Mouse (Mus musculus): Measurements from ENCODE around the gene Ncln.

The Ncln gene

DNA sequence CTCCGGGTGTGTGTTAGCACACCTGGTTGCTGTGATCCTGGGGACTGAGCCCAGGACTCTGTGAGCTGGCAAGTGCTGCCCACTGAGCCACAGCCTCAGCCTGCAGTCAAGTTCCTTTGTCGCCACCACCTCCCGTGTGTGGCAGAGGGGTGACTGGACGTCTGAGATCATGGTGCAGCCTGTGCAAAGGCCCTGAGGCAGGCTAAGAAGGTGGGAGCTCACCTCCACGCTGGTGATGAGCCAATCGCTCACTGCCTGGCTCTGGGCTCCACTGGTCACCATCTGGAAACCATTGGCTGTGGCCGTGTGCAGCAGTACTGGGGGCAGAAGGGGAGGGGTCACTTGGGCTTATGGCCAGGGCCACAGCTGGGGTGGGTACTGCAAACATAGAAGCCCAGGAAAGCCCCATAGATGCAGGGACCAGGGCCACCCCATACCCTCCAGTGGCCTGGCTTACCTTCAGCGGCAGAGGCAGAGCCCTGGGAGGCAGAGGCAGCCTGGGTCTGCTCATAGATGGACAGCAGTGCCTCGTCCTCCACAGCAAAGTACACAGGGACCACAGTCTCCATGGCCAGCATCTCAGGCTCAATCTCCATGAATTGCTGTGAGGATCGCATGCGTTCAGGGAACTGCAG is 3.5 kb downstream of the Ncln start:
- CTCF ChIA-PET: no interaction called here

DNA sequence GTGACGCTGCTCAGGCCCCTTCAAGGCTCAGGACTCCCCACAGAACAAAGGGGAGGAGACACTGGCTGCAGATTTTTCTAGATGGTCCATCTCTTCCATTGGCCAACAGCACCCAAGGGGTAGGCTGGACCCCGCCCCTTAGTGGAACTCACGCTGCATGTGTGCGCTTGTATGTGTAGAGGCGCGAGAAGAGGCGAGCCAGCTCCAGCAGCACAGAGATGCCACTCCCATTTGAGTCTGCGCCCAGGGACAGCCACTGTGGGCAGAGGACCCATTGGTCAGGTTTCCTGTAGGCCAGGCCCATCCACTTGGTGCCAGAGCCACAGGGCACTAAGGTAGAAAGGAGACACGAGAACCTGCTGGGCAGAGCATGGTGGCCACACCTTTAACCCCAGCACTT is 5.2 kb downstream of the Ncln start:
- CTCF ChIA-PET: interaction anchor here (0.6 kb wide), 1 partner anchor 13 kb away, joined by 5 read pairs; no protein-coding TSS in a partner anchor

GRCm38 (mm10) chr10:81489941-81490340 is 6.3 kb downstream of the Ncln start:
- CTCF ChIA-PET: interaction anchor here (0.6 to 0.7 kb wide), 2 partner anchors 8 to 294 kb away, joined by 3 read pairs; no protein-coding TSS in a partner anchor

- CTCF ChIA-PET: no interaction called here
Measured at GRCm38 (mm10) chr10:81488081-81488480, 8.1 kb downstream of the Ncln start.

- CTCF ChIA-PET: interaction anchor here (1.1 kb wide), 1 partner anchor 9 kb away, joined by 3 read pairs; the partner anchor contains the start of gene Ncln
Measured at GRCm38 (mm10) chr10:81486496-81486895, 9.7 kb downstream of the Ncln start.

DNA sequence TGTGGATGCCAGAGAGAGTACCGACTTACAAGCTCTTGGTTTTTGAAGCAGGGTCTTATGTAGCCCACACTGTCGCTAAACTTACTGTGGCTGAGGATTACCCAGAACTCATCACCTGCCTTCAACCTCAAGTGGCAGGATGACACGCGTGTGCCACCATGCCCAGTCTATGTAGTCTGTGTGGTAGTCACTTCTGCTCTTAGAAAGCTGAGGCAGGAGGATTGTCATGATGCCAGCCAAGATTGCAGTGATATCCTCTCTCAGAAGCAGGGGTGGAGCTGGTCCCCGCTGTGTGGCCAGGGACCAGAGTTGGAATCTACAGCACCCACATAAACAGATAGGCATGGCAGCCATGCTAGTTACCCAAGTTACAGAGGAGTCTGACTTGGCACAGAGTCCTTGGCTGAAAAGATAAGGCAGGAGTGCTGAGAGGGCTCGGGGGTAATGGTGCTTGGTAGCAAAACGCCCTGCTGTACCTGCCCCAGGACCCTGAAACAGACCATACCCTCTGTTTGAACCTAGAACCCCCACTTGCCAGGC is 10.6 kb downstream of the Ncln start:
- CTCF ChIA-PET: interaction anchor here (0.5 to 1.1 kb wide), 3 partner anchors 10 to 140 kb away, joined by 3 to 5 read pairs (median 4); partner anchors contain the start of gene Ncln

DNA sequence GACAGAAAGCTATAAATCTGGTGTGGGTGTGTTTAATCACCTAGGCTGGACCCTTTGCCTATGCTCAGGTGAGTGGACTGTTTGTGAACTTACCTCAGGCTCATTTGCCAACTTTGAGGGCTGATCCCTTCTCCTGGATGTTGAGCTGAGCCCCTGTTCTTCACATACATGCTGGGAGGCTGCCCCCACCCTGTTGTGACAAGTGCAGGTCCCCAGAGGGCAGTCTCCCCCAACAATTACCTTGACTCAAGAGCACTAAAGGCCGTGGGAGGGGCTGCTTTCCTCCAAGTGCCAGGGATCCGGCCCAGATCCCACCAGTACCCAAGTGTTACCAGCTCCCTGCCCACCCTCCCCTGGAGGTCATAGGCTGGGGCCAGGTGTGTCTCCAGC is 11.1 kb downstream of the Ncln start:
- CTCF ChIA-PET: interaction anchor here (0.5 to 1.1 kb wide), 2 partner anchors 66 to 139 kb away, joined by 4 to 5 read pairs; no protein-coding TSS in a partner anchor

DNA sequence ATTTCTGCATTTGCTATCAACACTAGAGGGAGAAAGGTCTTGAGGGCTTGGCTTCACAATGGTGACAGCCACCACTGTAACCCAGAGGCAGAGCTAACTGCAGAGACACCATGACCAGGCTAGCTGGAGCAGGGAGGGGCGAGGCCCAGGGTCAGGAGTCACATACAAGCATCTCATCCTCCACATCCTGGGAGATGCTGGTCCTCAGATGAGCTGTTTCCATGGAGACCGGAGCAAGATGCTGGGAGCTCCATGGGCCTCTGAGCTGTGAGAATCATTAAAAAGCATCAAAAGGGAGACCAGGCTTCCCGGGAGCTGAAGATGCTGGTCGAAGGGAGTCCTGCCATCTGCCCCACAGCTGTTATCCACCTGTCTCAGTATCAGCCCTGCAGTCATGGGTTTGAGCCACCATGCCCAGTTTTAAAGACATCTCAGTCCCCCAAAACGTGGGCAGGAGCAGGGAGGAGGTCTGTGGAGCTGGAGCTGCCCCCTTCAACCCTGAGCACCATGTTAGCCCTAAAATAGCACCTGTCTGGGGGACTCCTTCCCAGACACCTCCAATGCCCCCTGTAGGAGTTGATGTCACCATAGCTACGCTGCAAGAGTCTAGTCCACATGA is 11.6 kb downstream of the Ncln start:
- CTCF ChIA-PET: interaction anchor here (0.5 to 1.1 kb wide), 2 partner anchors 66 to 139 kb away, joined by 4 to 5 read pairs; no protein-coding TSS in a partner anchor

DNA sequence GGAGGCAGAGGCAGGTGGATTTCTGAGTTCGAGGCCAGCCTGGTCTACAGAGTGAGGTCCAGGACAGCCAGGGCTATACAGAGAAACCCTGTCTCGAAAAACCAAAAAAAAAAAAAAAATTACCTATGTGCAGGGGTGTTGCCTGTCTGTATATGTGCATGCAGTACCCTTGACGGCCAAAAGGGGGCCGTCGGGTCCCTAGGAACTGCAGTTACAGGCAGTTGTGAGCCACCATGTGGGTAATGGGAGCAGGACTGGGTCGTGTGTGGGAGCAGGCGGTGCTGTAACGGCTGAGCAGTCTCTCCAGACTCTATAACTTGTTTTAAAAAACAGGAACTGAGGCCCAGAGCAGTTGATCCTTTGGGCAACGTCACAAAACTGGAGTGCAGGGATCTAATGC is 12.2 kb downstream of the Ncln start:
- CTCF ChIA-PET: no interaction called here

DNA sequence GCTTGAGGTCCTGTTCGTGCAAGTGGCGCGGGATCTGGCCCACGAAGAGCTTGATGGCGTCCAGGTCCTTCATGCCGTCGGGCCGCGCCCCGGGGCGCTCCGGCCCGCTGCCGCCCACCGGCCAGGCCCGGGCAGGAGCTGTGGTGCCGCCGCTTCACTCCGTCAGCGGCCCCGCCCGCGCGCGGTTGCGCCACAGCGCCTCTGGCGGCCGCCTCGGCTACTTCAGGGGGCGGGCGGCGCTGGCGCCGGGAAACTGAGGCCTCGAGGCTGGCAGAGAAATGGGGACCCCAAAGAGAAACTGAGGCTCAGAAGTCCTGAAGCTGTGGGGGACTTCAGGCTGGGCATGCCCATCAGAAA is 13.7 kb downstream of the Ncln start, which contains the start of gene Celf5:
TSS of gene Celf5 (minus strand) at position 177 of the 357 bp plus-strand sequence.
- CTCF ChIA-PET: no interaction called here

GRCm38 (mm10) chr10:81481605-81482532 is 14.3 kb downstream of the Ncln start:
- CTCF ChIA-PET: interaction anchor here (0.6 to 0.7 kb wide), 2 partner anchors 68 to 141 kb away, joined by 3 to 9 read pairs; no protein-coding TSS in a partner anchor

- CTCF ChIA-PET: no interaction called here
Measured at GRCm38 (mm10) chr10:81474461-81474860, 21.7 kb downstream of the Ncln start.

DNA sequence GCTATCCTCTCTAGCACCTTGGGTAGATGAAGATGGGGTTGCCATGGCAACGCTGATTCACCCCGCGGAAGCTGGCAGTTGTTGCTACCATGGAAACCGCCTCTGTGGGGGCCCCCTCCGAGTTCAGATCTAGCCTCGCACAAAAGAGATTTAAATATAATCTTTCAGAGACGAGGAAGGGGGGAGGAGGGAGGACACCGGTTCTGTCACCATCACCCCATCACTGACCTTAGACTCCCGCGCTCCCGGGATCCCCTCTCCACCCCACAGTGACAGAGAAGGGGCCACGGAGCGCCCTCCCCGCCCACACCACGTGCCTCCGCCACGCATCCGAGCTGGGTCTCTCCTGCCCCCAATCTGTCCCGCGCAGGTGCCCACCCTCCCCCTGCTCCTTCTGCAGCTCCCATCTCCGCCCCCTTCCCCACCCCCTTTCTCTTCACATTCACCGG is 23.2 kb downstream of the Ncln start:
- CTCF ChIA-PET: no interaction called here

DNA sequence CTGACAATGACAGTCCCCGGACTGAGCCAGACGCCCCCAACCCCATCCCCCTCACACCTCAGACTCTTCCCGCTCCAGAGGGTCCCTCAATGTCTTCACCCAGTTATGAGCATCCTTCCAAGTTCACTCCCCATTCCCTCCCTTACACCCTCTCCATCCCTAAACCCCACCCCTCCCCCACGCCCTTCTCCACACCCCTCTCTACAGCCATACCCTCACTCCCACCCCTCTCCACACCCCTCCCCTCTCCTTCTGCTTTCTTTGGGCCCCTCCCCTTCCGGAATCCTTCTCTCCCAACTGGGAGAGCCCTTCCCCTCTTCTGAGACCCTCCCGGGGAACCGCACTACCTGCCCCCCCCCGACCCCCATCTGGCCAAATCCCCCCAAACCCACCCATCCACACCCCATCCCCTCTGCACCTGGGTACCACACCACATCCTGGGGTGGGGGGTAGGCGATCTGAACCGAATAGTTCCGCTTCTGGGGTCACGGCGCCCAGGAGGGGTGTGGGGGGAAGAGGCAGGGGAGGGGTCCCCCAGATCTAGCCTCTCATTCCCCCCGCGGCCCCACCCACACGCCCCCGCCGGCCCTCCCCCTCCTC is 23.7 kb downstream of the Ncln start:
- CTCF ChIA-PET: no interaction called here

GRCm38 (mm10) chr10:81470454-81470853 is 25.7 kb downstream of the Ncln start:
- CTCF ChIA-PET: interaction anchor here (0.7 kb wide), 1 partner anchor 96 kb away, joined by 3 read pairs; no protein-coding TSS in a partner anchor

- CTCF ChIA-PET: no interaction called here
Measured at GRCm38 (mm10) chr10:81469253-81469652, 26.9 kb downstream of the Ncln start.

- CTCF ChIA-PET: no interaction called here
Measured at GRCm38 (mm10) chr10:81467670-81468235, 28.4 kb downstream of the Ncln start.

DNA sequence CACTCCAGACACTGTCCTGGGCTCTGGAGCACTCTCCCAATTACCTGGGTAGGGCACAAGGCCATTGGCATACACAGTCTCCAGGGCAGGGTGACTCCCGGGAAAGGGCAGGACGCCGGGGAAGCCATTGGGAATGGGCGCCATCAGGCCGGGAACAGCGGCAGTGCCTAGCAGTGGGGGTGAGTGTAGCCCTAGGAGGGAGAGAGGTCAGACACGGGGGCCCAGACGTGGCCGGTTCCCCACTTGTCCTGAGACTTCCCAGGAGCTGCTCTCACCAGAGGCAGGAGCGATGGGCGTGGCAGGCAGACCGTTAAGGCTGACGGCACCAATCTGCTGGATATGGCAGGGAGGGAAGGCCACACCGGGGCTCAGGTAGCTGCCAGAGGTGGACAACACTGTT is 29.3 kb downstream of the Ncln start:
- CTCF ChIA-PET: no interaction called here

DNA sequence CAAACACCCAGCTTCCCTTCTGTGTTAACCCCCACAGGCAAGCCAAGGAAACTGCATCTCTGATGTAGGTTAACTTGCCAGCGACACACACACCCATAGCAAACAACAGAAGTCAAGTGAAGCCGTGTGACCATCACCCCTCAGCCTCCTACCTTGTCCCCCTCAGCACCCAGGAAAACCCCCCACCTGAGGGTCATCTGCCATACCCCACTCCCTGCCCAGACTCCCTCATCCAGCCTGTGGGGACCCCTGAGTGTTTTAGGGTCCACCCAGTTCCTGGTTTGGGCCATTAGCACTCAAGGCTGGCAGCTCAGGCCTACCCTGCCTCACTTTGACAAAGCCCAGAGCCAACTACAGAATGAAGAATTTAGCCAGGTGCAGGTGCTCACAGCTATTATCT is 30.1 kb downstream of the Ncln start:
- CTCF ChIA-PET: no interaction called here

DNA sequence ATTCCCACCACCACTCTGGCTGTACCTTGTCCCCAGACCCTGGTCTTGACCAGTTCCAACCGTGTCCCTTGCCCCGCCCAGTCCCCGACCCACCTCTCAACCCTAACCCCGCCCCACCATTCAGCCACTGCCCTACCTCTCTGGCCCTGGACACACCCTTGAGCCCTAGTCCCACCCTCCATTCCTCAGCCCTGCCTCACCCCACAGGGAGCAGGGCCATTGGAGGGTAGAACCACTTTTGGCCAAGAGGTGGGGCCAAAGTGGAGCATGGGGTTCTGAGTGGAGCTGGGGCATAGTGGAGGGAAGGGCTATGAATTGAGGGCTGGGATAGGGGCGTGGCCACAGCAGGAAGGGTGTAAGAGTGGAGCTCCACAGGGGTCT is 30.9 kb downstream of the Ncln start:
- CTCF ChIA-PET: interaction anchor here (0.6 kb wide), 1 partner anchor 18 kb away, joined by 3 read pairs; no protein-coding TSS in a partner anchor
